Mouse (Mus musculus): ENCODE measurements around the gene Olfr1133.
"Not testable (repeated sequence)": the region's sequence is repeated elsewhere in the genome, so short reads cannot be mapped to it uniquely, and the experiment has no call there.

Gene Olfr1133

DNA sequence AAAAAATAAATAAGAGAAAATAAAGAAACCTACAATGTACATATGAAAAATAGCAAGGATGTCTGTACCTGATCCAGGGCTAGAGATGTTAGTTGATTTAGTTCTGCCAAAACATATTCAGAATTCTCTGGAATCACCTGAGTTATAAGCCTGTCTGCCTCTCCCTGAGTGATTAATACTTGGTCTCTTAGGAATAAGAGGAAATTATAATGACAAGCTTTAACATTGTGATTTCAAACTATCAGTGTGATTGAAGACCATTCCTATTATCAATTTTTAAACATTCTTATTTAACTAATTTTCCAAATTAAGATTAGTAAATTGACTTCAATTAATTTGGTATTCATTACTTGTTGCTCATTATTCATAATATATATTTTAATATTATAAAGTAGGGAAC is at the start of gene Olfr1133:
Olfr1133 (minus strand) TSS at position 101 of the 400 bp plus-strand sequence.
- DNase-seq (ENCODE audit: extremely low read depth, low read depth), result no peak

DNA sequence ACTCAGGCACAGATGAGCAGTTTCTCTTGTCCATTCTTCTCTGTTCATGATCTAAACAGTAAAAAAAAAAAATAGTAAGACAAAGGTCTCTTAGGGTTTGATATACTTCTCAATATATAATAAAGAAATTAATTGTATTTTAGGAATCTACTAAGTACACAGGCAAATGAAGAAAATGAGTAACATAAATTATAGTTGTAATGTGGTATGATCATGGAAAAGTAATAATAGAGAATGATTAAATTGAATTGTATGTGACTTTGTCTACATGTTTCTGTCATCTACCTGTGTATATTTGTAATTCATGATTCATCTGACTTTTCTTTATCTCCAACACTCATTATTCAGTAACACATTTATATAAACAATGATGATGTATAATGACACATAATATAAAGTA is 46.7 kb upstream of the Olfr1133 start, which contains the start of gene Olfr1136:
Olfr1136 (minus strand) TSS at position 101 of the 400 bp plus-strand sequence.
- no peak for DNase-seq (ENCODE audit: extremely low read depth, low read depth)

DNA sequence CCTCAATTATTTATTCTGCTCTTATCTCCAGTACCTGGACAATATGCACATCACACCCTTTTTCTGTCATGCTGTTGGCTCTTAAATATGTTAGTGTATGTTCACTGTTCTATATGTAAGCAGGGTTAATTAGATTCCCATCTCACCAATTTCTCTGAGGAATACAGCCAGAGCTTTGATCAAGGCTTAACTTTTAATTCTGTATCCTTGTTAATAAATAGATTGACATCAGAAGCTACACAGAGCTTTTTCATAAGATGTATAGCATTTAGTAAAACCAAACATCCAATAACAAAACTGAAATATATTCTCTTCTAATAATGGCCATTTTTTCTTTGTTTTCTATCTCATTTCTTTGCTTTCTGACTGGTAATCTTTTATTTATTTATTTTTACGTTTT is 26.4 kb upstream of the Olfr1133 start, which contains the start of gene Olfr1135:
Olfr1135 (minus strand) TSS at position 101 of the 400 bp plus-strand sequence.
- no peak for DNase-seq (ENCODE audit: extremely low read depth, low read depth)

- no peak for DNase-seq (ENCODE audit: extremely low read depth, low read depth)
Measured at GRCm38 (mm10) chr2:87658360-87658759, 11.2 kb upstream of the Olfr1133 start, which contains the start of gene Olfr1134. Gene Olfr1134 (minus strand): TSS chr2:87658460.

GRCm38 (mm10) chr2:87642441-87642840 is 4.7 kb downstream of the Olfr1133 start:
- DNase-seq (ENCODE audit: extremely low read depth, low read depth), result no peak

GRCm38 (mm10) chr2:87637435-87637834 is 9.7 kb downstream of the Olfr1133 start, which contains the start of gene Olfr1132:
Gene Olfr1132 (minus strand): TSS chr2:87637535.
- DNase-seq (ENCODE audit: extremely low read depth, low read depth), result no peak

- no peak for DNase-seq (ENCODE audit: extremely low read depth, low read depth)
Measured at GRCm38 (mm10) chr2:87626804-87627203, 20.4 kb downstream of the Olfr1133 start, which contains the start of gene Olfr1131. Gene Olfr1131 (plus strand): TSS chr2:87627104.

DNA sequence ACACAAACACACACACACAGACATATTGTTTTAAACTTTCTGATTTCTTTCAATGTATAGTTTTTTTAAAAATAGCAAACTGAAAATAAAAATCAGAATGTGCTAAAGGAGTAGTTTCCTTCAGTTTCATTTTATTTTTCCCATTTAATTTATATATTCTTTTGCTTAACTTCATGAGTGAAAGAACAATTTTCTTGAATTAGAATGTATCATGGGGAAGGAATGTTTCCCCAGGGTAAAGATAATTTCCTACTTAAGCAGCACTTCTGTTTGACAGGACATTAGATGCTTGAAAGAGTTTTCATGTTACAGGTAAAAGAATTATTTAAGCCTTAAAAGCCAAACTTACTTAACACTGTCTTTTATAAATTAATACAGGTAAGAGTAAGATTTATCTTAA is 41.3 kb downstream of the Olfr1133 start, which contains the start of gene Olfr1130:
Olfr1130 (plus strand) TSS at position 301 of the 400 bp plus-strand sequence.
- not testable (repeated sequence) for DNase-seq (ENCODE audit: extremely low read depth, low read depth)
